Mouse (Mus musculus) layer of hippocampus, adult 18-20 months (tissue): Measurements from ENCODE around the gene Trnau1ap. TPM values are rescaled to one million over a fixed set of nuclear protein-coding genes. Genes with fewer than 3 reads are reported as not detected.
"Not testable (repeated sequence)": the region's sequence is repeated elsewhere in the genome, so short reads cannot be mapped to it uniquely, and the experiment has no call there.

ENCODE experiments used
- DNase-seq, 2 experiments: peaks; one replicate each; pipeline ENCODE4 v3.0.0; 2022; ENCODE audit warnings: low spot score in 2 of 2
- total RNA-seq, 2 experiments: library from RNA; stranded (reverse); gene quantifications; 2 replicates each; pipeline ENCODE4 v1.2.3; 2021

Gene Trnau1ap
- total RNA-seq, 2 experiments from 2014 or later = 21.9 to 22.0 TPM

- no peak for DNase-seq
Measured at GRCm38 (mm10) chr4:132301965-132302938, 27.1 kb downstream of the Trnau1ap start.

GRCm38 (mm10) chr4:132301486-132301885 lies 27.9 kb downstream of the Trnau1ap start:
- DNase-seq = no peak

GRCm38 (mm10) chr4:132299849-132300248 lies 29.5 kb downstream of the Trnau1ap start:
- DNase-seq = no peak

GRCm38 (mm10) chr4:132295696-132296390 lies 33.5 kb downstream of the Trnau1ap start:
- DNase-seq = no peak

- DNase-seq = no peak
Measured at GRCm38 (mm10) chr4:132293682-132294240, 35.6 kb downstream of the Trnau1ap start.

GRCm38 (mm10) chr4:132292988-132293387 lies 36.4 kb downstream of the Trnau1ap start:
- peak in 1 of 2 experiments; percentile 69 for DNase-seq

GRCm38 (mm10) chr4:132291624-132292335 lies 37.6 kb downstream of the Trnau1ap start:
- no peak for DNase-seq

- DNase-seq = no peak
Measured at GRCm38 (mm10) chr4:132291056-132291455, 38.3 kb downstream of the Trnau1ap start.

GRCm38 (mm10) chr4:132288840-132289239 lies 40.5 kb downstream of the Trnau1ap start:
- not testable (repeated sequence) for DNase-seq

GRCm38 (mm10) chr4:132275949-132276348 lies 53.4 kb downstream of the Trnau1ap start:
- no peak for DNase-seq

GRCm38 (mm10) chr4:132274156-132274862 lies 55.0 kb downstream of the Trnau1ap start, which contains the start of gene Taf12:
TSS of gene Taf12 (plus strand) at chr4:132274375.
- peak; percentile 91 to 94 for DNase-seq

- DNase-seq = no peak
Measured at GRCm38 (mm10) chr4:132273166-132273565, 56.2 kb downstream of the Trnau1ap start.

GRCm38 (mm10) chr4:132269740-132270560 lies 59.4 kb downstream of the Trnau1ap start:
- peak; percentile 78 to 87 for DNase-seq

GRCm38 (mm10) chr4:132268871-132269739 lies 60.2 kb downstream of the Trnau1ap start:
- DNase-seq = no peak

GRCm38 (mm10) chr4:132266835-132267349 lies 62.4 kb downstream of the Trnau1ap start:
- DNase-seq = peak in 1 of 2 experiments; percentile 60

- DNase-seq = no peak
Measured at GRCm38 (mm10) chr4:132263313-132263712, 66.0 kb downstream of the Trnau1ap start.

- no peak for DNase-seq
Measured at GRCm38 (mm10) chr4:132262358-132262616, 67.1 kb downstream of the Trnau1ap start.
